Mouse (Mus musculus) left cerebral cortex, postnatal 25 days (tissue): ENCODE measurements around the gene Fign. TPM values are rescaled to one million over a fixed set of nuclear protein-coding genes. Genes with fewer than 3 reads are reported as not detected.

ENCODE experiments used
- DNase-seq, 2 experiments: peaks; one replicate each; pipeline ENCODE4 v3.0.0; 2022; ENCODE audit warnings: low spot score in 2 of 2, mixed read lengths in 1 of 2
- intact Hi-C: fragments of 180-260 bp; cut with DNase I; formaldehyde crosslinking; loops from one replicate; pipeline ENCODE4 v1.15.1; 2025
- total RNA-seq, 2 experiments: library from RNA; stranded (reverse); gene quantifications; 2 replicates each; pipeline ENCODE4 v1.2.3; 2021

The Fign gene
- total RNA-seq = 1 to 10 TPM; 3.6 to 3.9 TPM

- DNase-seq = peak; percentile 73 to 74
- intact Hi-C loops = loop anchor here (2.0 to 10.0 kb wide), 4 partner anchors 21 to 757 kb away; no protein-coding TSS in a partner anchor
Observed at GRCm38 (mm10) chr2:64097937-64098617, at the start of gene Fign. Gene Fign (minus strand): TSS chr2:64098038.

GRCm38 (mm10) chr2:64133597-64133996 lies 35.8 kb upstream of the Fign start:
- no peak for DNase-seq
- intact Hi-C loops = no loop called here

GRCm38 (mm10) chr2:64120495-64120894 lies 22.7 kb upstream of the Fign start:
- no peak for DNase-seq
- intact Hi-C loops = no loop called here

GRCm38 (mm10) chr2:64116613-64117012 lies 18.8 kb upstream of the Fign start:
- intact Hi-C loops = no loop called here
- DNase-seq = peak in 1 of 2 experiments; percentile 18

- DNase-seq = peak in 1 of 2 experiments; percentile 64
- intact Hi-C loops = no loop called here
Observed at GRCm38 (mm10) chr2:64111133-64111532, 13.3 kb upstream of the Fign start.

GRCm38 (mm10) chr2:64109860-64110259 lies 12.0 kb upstream of the Fign start:
- no peak for DNase-seq

GRCm38 (mm10) chr2:64108040-64108439 lies 10.2 kb upstream of the Fign start:
- DNase-seq = no peak
- intact Hi-C loops = no loop called here

More at GRCm38 (mm10) chr2:64109860-64110259, 12.0 kb upstream of the Fign start:
- intact Hi-C loops = no loop called here

GRCm38 (mm10) chr2:64098618-64099320 lies 931 bp upstream of the Fign start:
- intact Hi-C loops = loop anchor here (5.0 to 10.0 kb wide), 3 partner anchors 126 to 756 kb away; no protein-coding TSS in a partner anchor

GRCm38 (mm10) chr2:64096721-64097411 lies 972 bp downstream of the Fign start:
- DNase-seq = no peak
- intact Hi-C loops = loop anchor here (2.0 to 10.0 kb wide), 4 partner anchors 20 to 758 kb away; no protein-coding TSS in a partner anchor

More at GRCm38 (mm10) chr2:64098618-64099320, 931 bp upstream of the Fign start:
- no peak for DNase-seq

- intact Hi-C loops = loop anchor here (2.0 to 10.0 kb wide), 4 partner anchors 19 to 759 kb away; no protein-coding TSS in a partner anchor
- DNase-seq = no peak
Observed at GRCm38 (mm10) chr2:64096176-64096575, 1.7 kb downstream of the Fign start.

- DNase-seq = no peak
- intact Hi-C loops = loop anchor here (5.0 to 10.0 kb wide), 3 partner anchors 123 to 759 kb away; no protein-coding TSS in a partner anchor
Observed at GRCm38 (mm10) chr2:64095561-64095960, 2.3 kb downstream of the Fign start.

GRCm38 (mm10) chr2:64093087-64093486 lies 4.8 kb downstream of the Fign start:
- DNase-seq = no peak
- intact Hi-C loops = loop anchor here (10.0 kb wide), 2 partner anchors 388 to 762 kb away; no protein-coding TSS in a partner anchor

GRCm38 (mm10) chr2:64083853-64084427 lies 13.9 kb downstream of the Fign start:
- intact Hi-C loops = no loop called here
- no peak for DNase-seq

- intact Hi-C loops = no loop called here
- DNase-seq = no peak
Observed at GRCm38 (mm10) chr2:64079765-64080164, 18.1 kb downstream of the Fign start.

- no peak for DNase-seq
- intact Hi-C loops = no loop called here
Observed at GRCm38 (mm10) chr2:64078551-64078950, 19.3 kb downstream of the Fign start.

- intact Hi-C loops = loop anchor here (2.0 kb wide), 1 partner anchor 19 kb away; no protein-coding TSS in a partner anchor
- no peak for DNase-seq
Observed at GRCm38 (mm10) chr2:64077846-64078245, 20.0 kb downstream of the Fign start.

- no peak for DNase-seq
- intact Hi-C loops = loop anchor here (2.0 kb wide), 1 partner anchor 21 kb away; no protein-coding TSS in a partner anchor
Observed at GRCm38 (mm10) chr2:64075873-64076272, 22.0 kb downstream of the Fign start.

GRCm38 (mm10) chr2:64074602-64075389 lies 23.0 kb downstream of the Fign start:
- peak in 1 of 2 experiments; percentile 14 for DNase-seq
- intact Hi-C loops = no loop called here

- DNase-seq = no peak
- intact Hi-C loops = no loop called here
Observed at GRCm38 (mm10) chr2:64072158-64072557, 25.7 kb downstream of the Fign start.
